Mouse (Mus musculus) lung, embryonic 14.5 days (tissue): ENCODE results near the gene Chst1. TPM values are rescaled to one million over a fixed set of nuclear protein-coding genes. Genes with fewer than 3 reads are reported as not detected.
A peak's percentile ranks its signal among the peaks of the same experiment; 100 is the strongest.

Experiments
- ATAC-seq: fragments of 200-750 bp; cut with Nextera tagmentation; 2 replicates; pipeline ENCODE4 v1.8.0; 2017; ENCODE audit warnings: mild to moderate bottlenecking, moderate TSS enrichment, moderate library complexity; ENCODE audit not compliant: insufficient read depth
- DNase-seq: peaks from one replicate; pipeline ENCODE4 v3.0.0-alpha.2; 2015
- H3K27ac ChIP-seq: fragments of 300-500 bp; sonication (generic); 2 replicates; pipeline ENCODE4 v1.5.1; 2014; ENCODE audit warnings: low read depth, mild to moderate bottlenecking, moderate library complexity
- H3K27me3 ChIP-seq: fragments of 300-500 bp; sonication (generic); 2 replicates; pipeline ENCODE4 v1.6.1; 2014; ENCODE audit warnings: low read length, control low read depth; ENCODE audit not compliant: insufficient read depth
- H3K36me3 ChIP-seq: fragments of 300-500 bp; sonication (generic); 2 replicates; pipeline ENCODE4 v1.6.1; 2014; ENCODE audit warnings: control low read depth; ENCODE audit not compliant: insufficient read depth
- H3K4me1 ChIP-seq: fragments of 300-500 bp; sonication (generic); 2 replicates; pipeline ENCODE4 v1.6.1; 2014; ENCODE audit warnings: antibody characterized with exemption, control low read depth; ENCODE audit not compliant: insufficient read depth
- H3K4me2 ChIP-seq: fragments of 300-500 bp; sonication (generic); 2 replicates; pipeline ENCODE4 v1.6.1; 2014; ENCODE audit warnings: mild to moderate bottlenecking
- H3K4me3 ChIP-seq: fragments of 300-500 bp; sonication (generic); 2 replicates; pipeline ENCODE4 v1.5.1; 2014; ENCODE audit warnings: low read depth, low read length
- H3K9ac ChIP-seq: fragments of 300-500 bp; sonication (generic); 2 replicates; pipeline ENCODE4 v1.6.1; 2014
- H3K9me3 ChIP-seq: fragments of 300-500 bp; sonication (generic); 2 replicates; pipeline ENCODE4 v1.6.1; 2016; ENCODE audit warnings: low read depth, low read length, control low read depth
- CTCF ChIP-seq: IDR thresholded peaks from 2 replicates; pipeline ENCODE4 v1.5.1; 2016; ENCODE audit warnings: antibody characterized with exemption, low read depth
- WGBS: fragments of 180-500 bp; shearing (Covaris S2); extraction: QIAGEN DNeasy Blood & Tissue Kit; methylation state at CpG from one replicate; pipeline ENCODE4 v1.1.7; 2014; 5-methylcytosine and 5-hydroxymethylcytosine counted together
- polyA plus RNA-seq: library from polyadenylated mRNA; unstranded; fragments of >200 nt; fragmentation: Nextera tagmentation; extraction: Ambion mirVana; gene quantifications from 2 replicates; pipeline ENCODE4 v1.2.1, GENCODE M21; 2014

Chst1 gene
- 1.7 and 1.8 TPM in 2 replicates for polyA plus RNA-seq

GRCm38 (mm10) chr2:92599487-92600347, at the start of gene Chst1:
Gene Chst1, plus strand, starts transcription at chr2:92599707.
- Histone ChIP-seq H3K27ac (no peak within 1 kb of the TSS), H3K9ac (peak within 1 kb of the TSS; percentile 54), H3K4me1 (no peaks in the 10 kb centered on the region), H3K4me3 (peak within 1 kb of the TSS; percentile 61), H3K36me3 (no peaks in the 10 kb centered on the region), H3K4me2 (peak within 1 kb of the TSS; percentile 98), H3K27me3 (peaks cover 28% of the 10 kb centered on the region), H3K9me3 (no peaks in the 10 kb centered on the region)
- ATAC-seq: peak; percentile 74
- under 1% methylated on average over 72 of the region's 82 CpGs for WGBS
- no peak for TF ChIP-seq CTCF
- peak; percentile 64 for DNase-seq

- no peak for ATAC-seq
- Histone ChIP-seq H3K27ac (no peak overlapping the region), H3K9ac (no peak overlapping the region), H3K27me3 (no peaks in the 10 kb centered on the region), H3K4me2 (no peak overlapping the region), H3K9me3 (no peaks in the 10 kb centered on the region), H3K36me3 (no peaks in the 10 kb centered on the region), H3K4me1 (no peaks in the 10 kb centered on the region), H3K4me3 (no peak overlapping the region)
- 31% methylated on average over 2 of the region's 2 CpGs for WGBS
- DNase-seq: no peak
- TF ChIP-seq CTCF: no peak
These were observed 49.5 kb upstream of the Chst1 start for GRCm38 (mm10) chr2:92550051-92550450.

- TF ChIP-seq CTCF: no peak
- Histone ChIP-seq H3K9ac (no peak overlapping the region), H3K27me3 (no peaks in the 10 kb centered on the region), H3K4me2 (no peak overlapping the region), H3K4me1 (no peaks in the 10 kb centered on the region), H3K4me3 (no peak overlapping the region), H3K36me3 (no peaks in the 10 kb centered on the region), H3K9me3 (no peaks in the 10 kb centered on the region), H3K27ac (no peak overlapping the region)
- ATAC-seq (no peak), DNase-seq (no peak)
These were observed 45.0 kb upstream of the Chst1 start for GRCm38 (mm10) chr2:92554536-92554935.

GRCm38 (mm10) chr2:92562930-92563329, 36.6 kb upstream of the Chst1 start:
- TF ChIP-seq CTCF: no peak
- H3K27me3 ChIP-seq: no peaks in the 10 kb centered on the region
- no peaks in the 10 kb centered on the region for H3K36me3 ChIP-seq
- H3K4me1 ChIP-seq: no peaks in the 10 kb centered on the region
- peaks cover 7% of the 10 kb centered on the region; the same call in 1 of the 2 replicates for H3K9me3 ChIP-seq
- DNase-seq (peak; percentile 2), ATAC-seq (no peak)
- H3K4me2 ChIP-seq: no peak overlapping the region
- H3K4me3 ChIP-seq: no peak overlapping the region
- no peak overlapping the region for H3K27ac ChIP-seq
- no peak overlapping the region for H3K9ac ChIP-seq
- 61% methylated on average over 4 of the region's 4 CpGs for WGBS

- TF ChIP-seq CTCF: no peak
- Histone ChIP-seq H3K4me1 (no peaks in the 10 kb centered on the region), H3K9ac (no peak overlapping the region), H3K4me2 (no peak overlapping the region), H3K4me3 (no peak overlapping the region), H3K36me3 (no peaks in the 10 kb centered on the region), H3K9me3 (peaks cover under 1% of the 10 kb centered on the region; the same call in 1 of the 2 replicates), H3K27ac (no peak overlapping the region), H3K27me3 (no peaks in the 10 kb centered on the region)
- WGBS: 67% methylated on average over 6 of the region's 6 CpGs
- no peak for ATAC-seq
- no peak for DNase-seq
These were observed 28.9 kb upstream of the Chst1 start for GRCm38 (mm10) chr2:92570623-92571022.

GRCm38 (mm10) chr2:92577824-92578223, 21.7 kb upstream of the Chst1 start:
- WGBS: 61% methylated on average over 9 of the region's 9 CpGs
- DNase-seq (peak; percentile 7), ATAC-seq (no peak)
- no peak overlapping the region for H3K4me3 ChIP-seq
- H3K27me3 ChIP-seq: no peaks in the 10 kb centered on the region
- no peaks in the 10 kb centered on the region for H3K9me3 ChIP-seq
- H3K4me2 ChIP-seq: no peak overlapping the region
- no peak for TF ChIP-seq CTCF
- no peaks in the 10 kb centered on the region for H3K36me3 ChIP-seq
- H3K4me1 ChIP-seq: no peaks in the 10 kb centered on the region
- H3K9ac ChIP-seq: no peak overlapping the region
- no peak overlapping the region for H3K27ac ChIP-seq

GRCm38 (mm10) chr2:92581302-92581701, 18.2 kb upstream of the Chst1 start:
- no peaks in the 10 kb centered on the region for H3K27me3 ChIP-seq
- no peak overlapping the region for H3K27ac ChIP-seq
- H3K4me3 ChIP-seq: no peak overlapping the region
- no peak for DNase-seq
- no peaks in the 10 kb centered on the region for H3K4me1 ChIP-seq
- no peak for ATAC-seq
- TF ChIP-seq CTCF: no peak
- 73% methylated on average over 7 of the region's 7 CpGs for WGBS
- H3K9ac ChIP-seq: no peak overlapping the region
- no peaks in the 10 kb centered on the region for H3K36me3 ChIP-seq
- H3K9me3 ChIP-seq: no peaks in the 10 kb centered on the region
- H3K4me2 ChIP-seq: no peak overlapping the region
